Mouse (Mus musculus): Measurements from ENCODE around the gene Syde1.

The Syde1 gene

GRCm38 (mm10) chr10:78575690-78576089 lies 16.1 kb downstream of the Syde1 start:
- DNase-seq (ENCODE audit: low read depth, low spot score): peak; percentile 96

- no peak for DNase-seq (ENCODE audit: low read depth, low spot score)
Observed at GRCm38 (mm10) chr10:78575105-78575632, 16.6 kb downstream of the Syde1 start.

GRCm38 (mm10) chr10:78574250-78575104 lies 17.3 kb downstream of the Syde1 start, which contains the start of gene Ilvbl:
TSS of gene Ilvbl (plus strand) at chr10:78574346.
- peak; percentile 98 for DNase-seq (ENCODE audit: low read depth, low spot score)

- DNase-seq (ENCODE audit: low read depth, low spot score): peak; percentile 37
Observed at GRCm38 (mm10) chr10:78573226-78573625, 18.5 kb downstream of the Syde1 start.

- peak; percentile 36 for DNase-seq (ENCODE audit: low read depth, low spot score)
Observed at GRCm38 (mm10) chr10:78570897-78571296, 20.9 kb downstream of the Syde1 start.

GRCm38 (mm10) chr10:78570416-78570815 lies 21.3 kb downstream of the Syde1 start:
- peak; percentile 37 for DNase-seq (ENCODE audit: low read depth, low spot score)

GRCm38 (mm10) chr10:78569686-78570085 lies 22.1 kb downstream of the Syde1 start:
- no peak for DNase-seq (ENCODE audit: low read depth, low spot score)

GRCm38 (mm10) chr10:78569191-78569590 lies 22.6 kb downstream of the Syde1 start:
- DNase-seq (ENCODE audit: low read depth, low spot score): no peak

- no peak for DNase-seq (ENCODE audit: low read depth, low spot score)
Observed at GRCm38 (mm10) chr10:78565070-78565469, 26.7 kb downstream of the Syde1 start.

- DNase-seq (ENCODE audit: low read depth, low spot score): peak; percentile 51
Observed at GRCm38 (mm10) chr10:78540943-78541342, 50.8 kb downstream of the Syde1 start.

Measured in brain, adult 2 months (tissue).